Mouse (Mus musculus) left cerebral cortex, postnatal 36 days (tissue): ENCODE measurements around the gene Flt3. TPM values are rescaled to one million over a fixed set of nuclear protein-coding genes. Genes with fewer than 3 reads are reported as not detected.

Source experiments
- DNase-seq, 2 experiments: peaks; one replicate each; pipeline ENCODE4 v3.0.0; 2021 to 2022; ENCODE audit warnings: low spot score in 2 of 2, mixed read lengths in 1 of 2
- intact Hi-C: fragments of 180-260 bp; cut with DNase I; formaldehyde crosslinking; loops from one replicate; pipeline ENCODE4 v1.15.1; 2025
- microRNA-seq: library from miRNA; unstranded; fragments of <30 nt; microRNA quantifications from one replicate; pipeline ENCODE4 v1.2.0, GENCODE M21; 2022
- total RNA-seq, 2 experiments: library from RNA; stranded (reverse); gene quantifications; 2 replicates each; pipeline ENCODE4 v1.2.3; 2021

Flt3 gene
- total RNA-seq, 2 experiments from 2014 or later: 4.8 to 7.0 TPM

GRCm38 (mm10) chr5:147300917-147301780 lies 99.1 kb downstream of the Flt3 start:
- intact Hi-C loops: loop anchor here (10.0 kb wide), 1 partner anchor 424 kb away; the partner anchor contains the start of gene Flt1
- no peak for DNase-seq

GRCm38 (mm10) chr5:147300001-147300363 lies 100.3 kb downstream of the Flt3 start:
- DNase-seq: no peak
- intact Hi-C loops: loop anchor here (10.0 kb wide), 1 partner anchor 425 kb away; the partner anchor contains the start of gene Flt1

- no peak for DNase-seq
- intact Hi-C loops: loop anchor here (1.0 kb wide), 1 partner anchor 385 kb away; no protein-coding TSS in a partner anchor
Observed at GRCm38 (mm10) chr5:147299255-147300000, 100.9 kb downstream of the Flt3 start.

- intact Hi-C loops: no loop called here
- no peak for DNase-seq
Observed at GRCm38 (mm10) chr5:147297249-147297648, 103.0 kb downstream of the Flt3 start.

GRCm38 (mm10) chr5:147294121-147294520 lies 106.2 kb downstream of the Flt3 start:
- intact Hi-C loops: no loop called here
- no peak for DNase-seq

GRCm38 (mm10) chr5:147293127-147293910 lies 107.0 kb downstream of the Flt3 start:
- DNase-seq: no peak
- intact Hi-C loops: loop anchor here (2.0 kb wide), 1 partner anchor 379 kb away; no protein-coding TSS in a partner anchor

- no peak for DNase-seq
- intact Hi-C loops: loop anchor here (2.0 kb wide), 1 partner anchor 378 kb away; no protein-coding TSS in a partner anchor
Observed at GRCm38 (mm10) chr5:147292506-147293120, 107.7 kb downstream of the Flt3 start.

- intact Hi-C loops: loop anchor here (2.0 kb wide), 1 partner anchor 377 kb away; no protein-coding TSS in a partner anchor
Observed at GRCm38 (mm10) chr5:147291764-147292505, 108.4 kb downstream of the Flt3 start.

GRCm38 (mm10) chr5:147284365-147284764 lies 115.9 kb downstream of the Flt3 start:
- no peak for DNase-seq
- intact Hi-C loops: no loop called here

More at GRCm38 (mm10) chr5:147291764-147292505, 108.4 kb downstream of the Flt3 start:
- no peak for DNase-seq

Small RNA genes within 50 kb of the gene (microRNA-seq; reads per million reads assigned to microRNA genes)
- gene Mir7k: not detected

Other genes starting within 250 kb of the Flt3 start
- gene Gsx1, start 211.8 kb downstream of the Flt3 start, total RNA-seq: under 1 TPM; 0.17 to 0.52 TPM
- not detected for gene Pdx1, start 130.5 kb downstream of the Flt3 start, total RNA-seq
- not detected for gene Cdx2, start 93.2 kb downstream of the Flt3 start, total RNA-seq
- gene Urad, start 78.0 kb downstream of the Flt3 start, total RNA-seq: not detected
- 100 to 1,000 TPM in 1 of 2 experiments, 10 to 100 TPM in 1; 67.8 to 105 TPM for gene Pan3, start 29.7 kb upstream of the Flt3 start, total RNA-seq